Mouse (Mus musculus): ENCODE results near the gene Cers3.

Gene Cers3

GRCm38 (mm10) chr7:66843846-66844245, 100.5 kb downstream of the Cers3 start:
- DNase-seq: no peak

GRCm38 (mm10) chr7:66846582-66846981, 103.3 kb downstream of the Cers3 start:
- no peak for DNase-seq

GRCm38 (mm10) chr7:66847299-66847698, 104.0 kb downstream of the Cers3 start:
- DNase-seq: no peak

- DNase-seq: no peak
Measured at GRCm38 (mm10) chr7:66849316-66849715, 106.0 kb downstream of the Cers3 start.

GRCm38 (mm10) chr7:66852164-66852563, 108.9 kb downstream of the Cers3 start:
- no peak for DNase-seq

GRCm38 (mm10) chr7:66857610-66858009, 114.3 kb downstream of the Cers3 start:
- no peak for DNase-seq

- no peak for DNase-seq
Measured at GRCm38 (mm10) chr7:66858247-66859075, 115.2 kb downstream of the Cers3 start.

- DNase-seq: no peak
Measured at GRCm38 (mm10) chr7:66859220-66859619, 115.9 kb downstream of the Cers3 start.

GRCm38 (mm10) chr7:66866944-66867718, 123.8 kb downstream of the Cers3 start:
- peak; percentile 8 for DNase-seq

- no peak for DNase-seq
Measured at GRCm38 (mm10) chr7:66867719-66868501, 124.6 kb downstream of the Cers3 start.

GRCm38 (mm10) chr7:66871520-66871919, 128.2 kb downstream of the Cers3 start:
- no peak for DNase-seq

- no peak for DNase-seq
Measured at GRCm38 (mm10) chr7:66871940-66872511, 128.7 kb downstream of the Cers3 start.

GRCm38 (mm10) chr7:66873235-66873634, 129.9 kb downstream of the Cers3 start:
- no peak for DNase-seq
